Mouse (Mus musculus) embryonic facial prominence, embryonic 13.5 days (tissue): ENCODE results near the gene Lurap1. TPM values are rescaled to one million over a fixed set of nuclear protein-coding genes. Genes with fewer than 3 reads are reported as not detected.

Experiments
- ATAC-seq: fragments of 200-750 bp; cut with Nextera tagmentation; 2 replicates; pipeline ENCODE4 v1.8.0; 2017; ENCODE audit warnings: low read depth; ENCODE audit not compliant: insufficient number of reproducible peaks, insufficient read depth, low FRiP score, low TSS enrichment
- H3K27ac ChIP-seq: fragments of 300-500 bp; sonication (generic); 2 replicates; pipeline ENCODE4 v1.5.1; 2015; ENCODE audit warnings: moderate library complexity, mild to moderate bottlenecking, inconsistent platforms
- H3K27me3 ChIP-seq: fragments of 300-500 bp; sonication (generic); 2 replicates; pipeline ENCODE4 v1.6.1; 2015; ENCODE audit warnings: mild to moderate bottlenecking, inconsistent platforms
- H3K36me3 ChIP-seq: fragments of 300-500 bp; sonication (generic); 2 replicates; pipeline ENCODE4 v1.6.1; 2015; ENCODE audit warnings: mild to moderate bottlenecking, inconsistent platforms
- H3K4me1 ChIP-seq: fragments of 300-500 bp; sonication (generic); 2 replicates; pipeline ENCODE4 v1.6.1; 2015; ENCODE audit warnings: inconsistent platforms
- H3K4me2 ChIP-seq: fragments of 300-500 bp; sonication (generic); 2 replicates; pipeline ENCODE4 v1.6.1; 2015; ENCODE audit warnings: moderate library complexity, mild to moderate bottlenecking, inconsistent platforms
- H3K4me3 ChIP-seq: fragments of 300-500 bp; sonication (generic); 2 replicates; pipeline ENCODE4 v1.5.1; 2015; ENCODE audit warnings: mild to moderate bottlenecking, inconsistent platforms
- H3K9ac ChIP-seq: fragments of 300-500 bp; sonication (generic); 2 replicates; pipeline ENCODE4 v1.6.1; 2015; ENCODE audit warnings: mild to moderate bottlenecking, inconsistent platforms
- H3K9me3 ChIP-seq: fragments of 300-500 bp; sonication (generic); 2 replicates; pipeline ENCODE4 v1.6.1; 2016; ENCODE audit warnings: inconsistent platforms
- WGBS: fragments of 180-500 bp; shearing (Covaris S2); methylation state at CpG from one replicate; pipeline ENCODE4 v1.1.7; 2015; ENCODE audit warnings: mixed read lengths; 5-methylcytosine and 5-hydroxymethylcytosine counted together
- polyA plus RNA-seq: library from polyadenylated mRNA; unstranded; fragments of >200 nt; fragmentation: Nextera tagmentation; extraction: Ambion mirVana; gene quantifications from 2 replicates; pipeline ENCODE4 v1.2.1, GENCODE M21; 2015

Lurap1 gene
- polyA plus RNA-seq, 1 experiment from 2014 or later, result 2.7 TPM

- H3K9ac ChIP-seq, result no peak overlapping the region
- H3K4me3 ChIP-seq, result no peak overlapping the region
- no peak overlapping the region for H3K4me2 ChIP-seq
- no peaks in the 10 kb centered on the region for H3K9me3 ChIP-seq
- peaks cover 36% of the 10 kb centered on the region for H3K4me1 ChIP-seq
- H3K27me3 ChIP-seq, result no peaks in the 10 kb centered on the region
- ATAC-seq, result no peak
- H3K36me3 ChIP-seq, result no peaks in the 10 kb centered on the region
- 42% methylated on average over 6 of the region's 6 CpGs for WGBS
- H3K27ac ChIP-seq, result no peak overlapping the region
Measured at GRCm38 (mm10) chr4:116174466-116175116, 23.5 kb upstream of the Lurap1 start.

DNA sequence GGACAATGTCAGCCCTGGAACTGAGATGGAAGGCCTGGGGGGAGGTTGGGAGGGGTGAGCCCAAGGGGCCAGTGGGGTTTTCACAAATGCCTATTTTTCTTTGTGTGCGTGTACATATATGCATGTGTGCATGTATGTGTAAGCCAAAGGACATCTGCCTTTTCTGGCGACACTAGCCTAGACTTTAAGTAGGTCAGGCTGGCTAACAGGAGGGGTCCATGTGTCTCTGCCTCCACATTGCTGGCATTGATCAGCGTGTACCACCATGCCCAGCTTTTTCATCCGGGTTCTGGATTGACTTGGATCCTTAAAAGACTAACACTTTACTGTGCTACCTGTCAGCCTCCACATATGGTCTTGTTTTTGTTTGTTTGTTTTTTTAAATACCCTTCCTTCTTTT is 22.6 kb upstream of the Lurap1 start:
- H3K9ac ChIP-seq, result no peak overlapping the region
- peaks cover 36% of the 10 kb centered on the region for H3K4me1 ChIP-seq
- 84% methylated on average over 4 of the region's 4 CpGs for WGBS
- H3K36me3 ChIP-seq, result no peaks in the 10 kb centered on the region
- H3K4me3 ChIP-seq, result no peak overlapping the region
- no peak overlapping the region for H3K27ac ChIP-seq
- no peak overlapping the region for H3K4me2 ChIP-seq
- no peaks in the 10 kb centered on the region for H3K9me3 ChIP-seq
- ATAC-seq, result no peak
- no peaks in the 10 kb centered on the region for H3K27me3 ChIP-seq

- Histone ChIP-seq H3K36me3 (no peaks in the 10 kb centered on the region), H3K4me3 (no peak within 1 kb of the TSS), H3K27me3 (no peaks in the 10 kb centered on the region), H3K4me2 (no peak within 1 kb of the TSS), H3K27ac (no peak within 1 kb of the TSS), H3K4me1 (peaks cover 36% of the 10 kb centered on the region), H3K9me3 (no peaks in the 10 kb centered on the region), H3K9ac (no peak within 1 kb of the TSS)
- 87% methylated on average over 6 of the region's 6 CpGs for WGBS
- no peak for ATAC-seq
Measured at GRCm38 (mm10) chr4:116173072-116173471, 21.9 kb upstream of the Lurap1 start, which contains the start of the genes 1700042G07Rik and Gm49337. 1700042G07Rik (plus strand) TSS chr4:116173372. Gm49337 (plus strand) TSS chr4:116173384.

DNA sequence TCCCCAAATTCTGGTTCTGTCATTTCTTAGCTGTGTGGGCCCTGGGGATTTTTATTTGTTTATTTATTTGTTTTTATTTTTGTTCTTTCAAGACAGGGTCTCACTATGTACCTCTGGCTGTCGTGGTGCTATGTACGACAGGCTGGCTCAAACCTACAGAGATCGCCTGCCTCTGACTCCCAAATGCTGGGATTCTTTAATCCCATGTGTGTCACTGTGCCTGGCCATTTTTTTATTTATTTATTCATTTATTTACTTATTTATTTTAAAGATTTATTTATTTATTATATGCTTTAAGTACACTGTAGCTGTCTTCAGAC is 18.2 kb upstream of the Lurap1 start:
- Histone ChIP-seq H3K4me2 (no peak overlapping the region), H3K4me1 (peaks cover 21% of the 10 kb centered on the region), H3K27me3 (no peaks in the 10 kb centered on the region), H3K9me3 (no peaks in the 10 kb centered on the region), H3K9ac (no peak overlapping the region), H3K27ac (no peak overlapping the region), H3K36me3 (no peaks in the 10 kb centered on the region), H3K4me3 (no peak overlapping the region)
- 0 out of 2 replicates have a peak, but pooled peaks have one; percentile 5 for ATAC-seq
- 68% methylated on average over 3 of the region's 3 CpGs for WGBS

DNA sequence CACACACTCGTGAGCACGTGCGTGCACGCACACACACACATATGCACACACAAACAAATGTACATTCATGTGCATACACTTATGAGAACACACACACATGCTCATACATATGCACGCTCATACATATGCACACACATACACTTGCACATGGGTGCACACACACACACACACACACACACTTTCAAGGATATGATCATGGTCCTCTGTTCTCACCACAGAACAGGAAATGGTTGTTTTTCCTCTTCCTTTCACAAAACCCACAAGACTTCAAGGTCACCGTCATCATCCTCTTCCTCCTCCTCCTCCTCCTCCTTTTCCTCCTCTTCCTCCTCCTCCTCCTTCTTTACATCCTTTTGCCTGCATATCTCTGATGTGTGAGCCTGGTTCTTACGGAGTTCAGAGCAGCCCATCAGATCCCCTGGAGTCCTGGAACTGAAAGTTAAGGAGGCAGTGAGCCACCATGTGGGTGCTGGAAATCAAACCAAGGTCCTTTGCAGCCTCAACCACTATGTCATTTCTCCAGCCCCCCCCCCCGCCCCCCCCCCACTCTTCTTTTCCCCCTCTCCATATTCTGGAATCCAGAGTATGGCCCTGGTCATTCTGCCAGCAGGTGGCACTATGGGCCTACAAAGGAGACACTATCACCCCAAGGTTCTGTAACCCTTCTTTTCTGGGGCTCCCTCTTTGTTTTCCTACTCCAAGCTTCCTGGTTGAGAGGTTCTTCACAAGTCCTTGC is 17.6 kb upstream of the Lurap1 start:
- Histone ChIP-seq H3K4me2 (no peak overlapping the region), H3K9ac (no peak overlapping the region), H3K27ac (no peak overlapping the region), H3K9me3 (no peaks in the 10 kb centered on the region), H3K36me3 (no peaks in the 10 kb centered on the region), H3K27me3 (no peaks in the 10 kb centered on the region), H3K4me1 (peaks cover 17% of the 10 kb centered on the region), H3K4me3 (no peak overlapping the region)
- WGBS, result 85% methylated on average over 7 of the region's 8 CpGs
- ATAC-seq, result 0 out of 2 replicates have a peak, but pooled peaks have one; percentile 62

GRCm38 (mm10) chr4:116167404-116167803 is 16.3 kb upstream of the Lurap1 start, which contains the start of gene Tspan1:
Tspan1 (minus strand) TSS chr4:116167601.
- Histone ChIP-seq H3K4me1 (peaks cover 13% of the 10 kb centered on the region), H3K27ac (peak within 1 kb of the TSS; percentile 23; the same call in 1 of the 2 replicates), H3K4me3 (no peak within 1 kb of the TSS), H3K36me3 (no peaks in the 10 kb centered on the region), H3K9me3 (no peaks in the 10 kb centered on the region), H3K27me3 (no peaks in the 10 kb centered on the region), H3K9ac (no peak within 1 kb of the TSS), H3K4me2 (no peak within 1 kb of the TSS)
- WGBS, result 27% methylated on average over 7 of the region's 7 CpGs
- no peak for ATAC-seq

DNA sequence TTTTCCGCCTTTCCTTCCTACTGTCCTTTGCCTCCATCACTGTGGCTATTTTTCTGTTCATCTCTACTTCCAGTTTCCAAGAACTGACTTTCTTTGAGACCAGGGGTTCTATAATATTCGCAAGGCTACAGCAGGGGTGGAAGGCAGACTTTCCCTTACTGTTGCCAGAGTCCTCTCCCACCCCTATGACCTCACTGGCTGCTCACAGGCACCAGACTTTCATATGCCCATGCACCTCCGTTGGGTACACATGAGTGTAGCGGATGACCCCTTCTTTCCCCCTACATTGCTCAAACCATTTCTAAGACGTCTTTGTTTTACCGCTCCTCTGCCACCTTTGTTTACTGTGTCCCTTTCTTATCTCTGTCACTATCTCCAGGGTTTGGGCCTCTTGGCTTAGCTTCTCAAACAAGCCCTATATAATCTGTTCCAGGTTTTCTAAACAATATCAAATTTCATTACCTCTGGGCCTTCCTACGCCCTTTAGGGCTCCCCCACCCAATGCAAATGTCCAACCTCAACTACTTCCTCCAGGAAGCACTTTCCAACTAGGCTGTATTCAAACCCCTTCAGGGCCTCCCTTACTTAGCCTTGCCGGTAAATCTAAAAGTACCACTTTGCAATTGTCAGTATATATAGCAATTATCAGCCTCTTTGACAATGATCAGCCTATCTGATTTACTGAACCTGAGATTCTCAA is 14.7 kb upstream of the Lurap1 start:
- ATAC-seq, result no peak
- no peak overlapping the region for H3K4me2 ChIP-seq
- no peaks in the 10 kb centered on the region for H3K27me3 ChIP-seq
- no peak overlapping the region for H3K4me3 ChIP-seq
- H3K9me3 ChIP-seq, result no peaks in the 10 kb centered on the region
- H3K4me1 ChIP-seq, result peaks cover 13% of the 10 kb centered on the region
- no peak overlapping the region for H3K27ac ChIP-seq
- no peak overlapping the region for H3K9ac ChIP-seq
- WGBS, result 27% methylated on average over 8 of the region's 8 CpGs
- H3K36me3 ChIP-seq, result peaks cover 6% of the 10 kb centered on the region

DNA sequence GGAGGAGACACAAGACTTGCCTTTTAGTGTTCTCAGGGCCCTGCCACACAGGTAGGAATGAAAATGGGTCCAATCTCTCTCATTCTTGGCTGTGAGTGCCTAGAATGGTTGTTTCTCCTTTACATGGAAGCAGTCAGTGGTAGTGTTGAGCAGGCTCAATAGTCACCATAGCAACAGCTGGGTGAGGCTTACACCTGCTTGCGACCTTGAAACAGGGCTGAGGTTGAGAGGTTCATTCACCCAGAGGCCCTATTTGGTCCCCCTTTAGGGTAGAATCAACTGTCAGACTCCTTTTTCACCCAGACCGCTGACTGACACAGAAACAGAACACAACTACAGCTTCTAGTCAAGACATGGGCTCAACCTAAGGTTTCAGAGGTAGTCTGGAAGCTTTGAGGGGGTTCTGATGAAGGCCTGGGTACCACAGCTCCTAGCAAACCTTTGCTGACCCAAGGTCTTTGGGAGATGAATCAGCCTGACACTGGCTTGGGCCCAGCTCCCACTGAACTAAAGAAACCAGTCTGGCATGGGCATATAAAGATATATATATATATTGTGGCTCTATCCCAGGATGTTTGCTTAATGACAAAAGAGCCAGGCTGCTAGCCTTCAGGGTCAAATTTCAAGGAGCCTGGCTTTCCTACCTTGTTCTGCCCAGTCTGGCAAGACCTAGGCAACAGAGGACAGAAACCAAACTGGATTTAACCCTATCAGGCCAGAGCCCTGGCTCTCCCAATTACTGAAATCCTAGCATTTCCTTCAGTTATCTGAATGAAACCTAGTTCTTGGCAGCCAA is 13.8 kb upstream of the Lurap1 start:
- no peak overlapping the region for H3K4me2 ChIP-seq
- 71% methylated on average over 2 of the region's 2 CpGs for WGBS
- no peaks in the 10 kb centered on the region for H3K27me3 ChIP-seq
- peaks cover 12% of the 10 kb centered on the region for H3K36me3 ChIP-seq
- H3K4me3 ChIP-seq, result no peak overlapping the region
- H3K27ac ChIP-seq, result no peak overlapping the region
- ATAC-seq, result no peak
- no peak overlapping the region for H3K9ac ChIP-seq
- peaks cover 13% of the 10 kb centered on the region for H3K4me1 ChIP-seq
- H3K9me3 ChIP-seq, result no peaks in the 10 kb centered on the region

- no peak for ATAC-seq
- Histone ChIP-seq H3K4me3 (no peak overlapping the region), H3K4me2 (no peak overlapping the region), H3K9me3 (no peaks in the 10 kb centered on the region), H3K36me3 (peaks cover 39% of the 10 kb centered on the region), H3K9ac (no peak overlapping the region), H3K27ac (no peak overlapping the region), H3K4me1 (peaks cover 13% of the 10 kb centered on the region), H3K27me3 (no peaks in the 10 kb centered on the region)
- WGBS, result 82% methylated on average over 4 of the region's 4 CpGs
Measured at GRCm38 (mm10) chr4:116162142-116162541, 11.0 kb upstream of the Lurap1 start.

DNA sequence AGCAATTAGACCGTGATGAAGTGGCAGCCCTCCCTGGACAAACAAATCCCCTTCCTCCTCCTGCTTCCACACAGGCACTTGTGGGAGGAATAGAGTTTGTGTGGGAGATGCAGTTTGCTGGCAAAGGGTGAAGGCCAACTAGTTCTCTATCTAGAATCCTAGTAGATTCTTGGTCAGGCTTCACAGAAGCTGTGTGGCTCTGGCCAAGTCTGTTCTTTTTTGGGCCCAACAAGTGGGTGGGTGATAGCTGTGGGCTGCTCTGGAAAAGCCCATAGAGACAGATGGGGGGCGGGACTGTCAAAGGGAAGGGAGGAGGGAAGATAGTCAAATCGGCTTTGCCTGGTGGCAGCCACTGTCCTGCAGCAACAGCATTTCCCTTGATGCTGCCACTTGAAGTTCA is 9.6 kb upstream of the Lurap1 start:
- Histone ChIP-seq H3K36me3 (peaks cover 53% of the 10 kb centered on the region), H3K4me1 (peaks cover 7% of the 10 kb centered on the region), H3K9ac (no peak overlapping the region), H3K4me2 (no peak overlapping the region), H3K4me3 (no peak overlapping the region), H3K27ac (no peak overlapping the region), H3K9me3 (no peaks in the 10 kb centered on the region), H3K27me3 (no peaks in the 10 kb centered on the region)
- WGBS, result 91% methylated on average over 3 of the region's 3 CpGs
- no peak for ATAC-seq

- H3K4me1 ChIP-seq, result no peaks in the 10 kb centered on the region
- H3K27ac ChIP-seq, result no peak overlapping the region
- WGBS, result 72% methylated on average over 3 of the region's 3 CpGs
- H3K9ac ChIP-seq, result no peak overlapping the region
- no peaks in the 10 kb centered on the region for H3K27me3 ChIP-seq
- H3K9me3 ChIP-seq, result no peaks in the 10 kb centered on the region
- no peak overlapping the region for H3K4me3 ChIP-seq
- peaks cover 61% of the 10 kb centered on the region for H3K36me3 ChIP-seq
- ATAC-seq, result no peak
- H3K4me2 ChIP-seq, result no peak overlapping the region
Measured at GRCm38 (mm10) chr4:116159912-116160311, 8.8 kb upstream of the Lurap1 start.
